In the genomic region with DNA sequence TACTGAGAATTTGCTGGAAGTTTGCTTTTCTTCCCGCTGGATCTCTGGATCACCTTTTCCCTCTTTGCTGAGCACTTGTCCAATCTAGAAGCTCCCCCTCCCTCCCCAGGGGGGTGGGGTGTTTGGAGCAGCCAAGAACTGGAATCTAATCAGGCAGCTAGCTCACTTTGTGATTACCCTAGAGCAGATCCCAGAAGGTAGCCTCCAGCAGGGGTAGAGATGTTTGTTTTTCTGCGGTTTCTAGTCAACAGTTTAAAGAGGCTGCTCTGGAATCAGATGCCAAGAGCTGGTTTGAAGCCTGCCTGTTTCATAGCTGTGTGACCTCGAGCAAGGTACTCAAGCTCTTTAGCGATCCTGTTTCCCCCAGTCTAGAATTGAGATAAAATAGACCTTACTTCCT, we compare ENCODE assay signal across 16 mouse cellular contexts.
DNase-seq lines count a peak whose midpoint lies in the region; TF ChIP-seq lines count a peak whose summit lies in the region.
"Had no signal": no experiment of that assay in that cellular context is flagged by ENCODE, and none has a peak within 500 bp of the region (broad histone marks: within the 10 kb centered on the region; RNA-seq: fewer than 3 reads in every experiment).

No protein-coding gene starts in this region.

- peak; percentile 38 for DNase-seq in adrenal gland, postnatal 10 days
- DNase-seq in adrenal gland, postnatal 36 days, result no peak
- DNase-seq in gastrocnemius, adult 2 months, result peak; percentile 26
- no peak for DNase-seq in gastrocnemius, postnatal 25 days
- DNase-seq in lung, adult 18-20 months, result peak; percentile 42 to 64
- no peak for DNase-seq in lung, postnatal 14 days
- peak; percentile 23 for DNase-seq in lung, postnatal 25 days (ENCODE audit: low spot score)
- DNase-seq in right cerebral cortex, postnatal 25 days, result no peak
- DNase-seq: adrenal gland, adult 8-10 months; cerebellum, adult 2 months; cerebellum, postnatal 10 days; heart, postnatal 4 days; kidney, adult 11 months had no signal

- no peak overlapping the region for H3K4me3 ChIP-seq in gastrocnemius, adult 2 months
- H3K4me3 ChIP-seq: forebrain, embryonic 12.5 days; heart, embryonic 10.5 days; hindbrain, embryonic 12.5 days had no signal

- TF ChIP-seq CTCF in gastrocnemius, adult 2 months (IDR thresholded peaks at IDR 0.05), result no peak

- no peak overlapping the region for H3K27ac ChIP-seq in gastrocnemius, adult 2 months
- H3K27ac ChIP-seq: forebrain, embryonic 12.5 days; heart, embryonic 10.5 days; hindbrain, embryonic 12.5 days had no signal

- intact Hi-C loops in gastrocnemius, adult 2 months (cut with DNase I), result no loop called here

Comparison
In these comparisons a context has a peak if more than half of its experiments do, and no peak if none do; other contexts are left out.
1. DNase-seq: peak in adrenal gland, postnatal 10 days (single experiment), gastrocnemius, adult 2 months (single experiment), lung, adult 18-20 months (2 of 2) and lung, postnatal 25 days (single experiment); none in adrenal gland, postnatal 36 days (0 of 2), gastrocnemius, postnatal 25 days (single experiment), lung, postnatal 14 days (single experiment) and right cerebral cortex, postnatal 25 days (single experiment).